Mouse (Mus musculus) ES-Bruce4 (cell line): ENCODE measurements at regions not wholly inside any gene's neighbourhood (a gene's known extent, or its start where the extent isn't known, plus 50 kb on each side); places are given as distances from the start of the nearest gene placed in this dataset.

ENCODE experiments used
- CTCF ChIP-seq: IDR thresholded peaks from one replicate; pipeline ENCODE4 v1.8.1; 2011; ENCODE audit warnings: low read depth, low read length
- EP300 ChIP-seq: IDR thresholded peaks from 2 replicates; pipeline ENCODE4 v1.6.1; 2011; ENCODE audit warnings: low read depth, low read length; ENCODE audit not compliant: insufficient read depth
- POLR2A ChIP-seq: IDR thresholded peaks from one replicate; pipeline ENCODE4 v1.8.1; 2011; ENCODE audit warnings: low read length; ENCODE audit not compliant: insufficient read depth

- TF ChIP-seq CTCF (no peak), POLR2A (no peak), EP300 (no peak)
These were observed 82.5 kb upstream of the Slc38a4 start for GRCm38 (mm10) chr15:97138265-97138664.
